Mouse (Mus musculus): ENCODE data around the gene Cers6. TPM values are rescaled to one million over a fixed set of nuclear protein-coding genes. Genes with fewer than 3 reads are reported as not detected.

Gene Cers6
- polyA plus RNA-seq, 1 experiment = 78.2 TPM

DNA sequence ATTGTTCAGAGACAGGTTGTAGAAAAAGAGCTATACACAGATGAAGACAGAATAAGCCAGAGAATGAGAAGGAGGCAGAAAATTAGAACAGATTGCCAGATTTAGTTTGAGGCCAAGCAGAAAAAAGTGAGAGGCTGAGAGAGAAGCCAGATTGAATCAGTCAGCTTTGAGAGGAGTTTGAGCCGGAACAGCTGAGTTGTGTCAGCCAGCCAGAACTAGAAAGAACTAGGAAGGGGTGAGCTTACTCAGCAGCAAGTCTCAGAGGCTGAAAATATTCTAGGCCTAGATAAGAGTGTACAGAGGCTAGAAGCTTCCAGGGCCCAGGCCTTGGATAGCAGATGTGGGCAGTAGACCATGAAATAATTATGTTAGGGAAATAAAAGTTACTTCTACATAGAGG lies 135.0 kb downstream of the Cers6 start:
- H3K27ac ChIP-seq (ENCODE audit: insufficient read depth, low read length) = no peak overlapping the region
- no peaks in the 10 kb centered on the region for H3K4me1 ChIP-seq (ENCODE audit: control insufficient read depth, insufficient read depth, low read length)
- TF ChIP-seq CTCF (IDR thresholded peaks at IDR 0.05; ENCODE audit: borderline replicate concordance, insufficient read depth, low read length) (no peak), POLR2A (IDR thresholded peaks at IDR 0.05; ENCODE audit: low read depth, low read length) (no peak)
- no peak overlapping the region for H3K4me3 ChIP-seq (ENCODE audit: insufficient read depth, low read length)

GRCm38 (mm10) chr2:69004001-69004400 lies 142.8 kb downstream of the Cers6 start:
- H3K4me3 ChIP-seq (ENCODE audit: insufficient read depth, low read length) = no peak overlapping the region
- TF ChIP-seq CTCF (IDR thresholded peaks at IDR 0.05; ENCODE audit: borderline replicate concordance, insufficient read depth, low read length) = no peak
- no peak for TF ChIP-seq POLR2A (IDR thresholded peaks at IDR 0.05; ENCODE audit: low read depth, low read length)
- H3K27ac ChIP-seq (ENCODE audit: insufficient read depth, low read length) = no peak overlapping the region
- peaks cover 2% of the 10 kb centered on the region; the same call in 1 of the 2 replicates for H3K4me1 ChIP-seq (ENCODE audit: control insufficient read depth, insufficient read depth, low read length)

- TF ChIP-seq POLR2A (IDR thresholded peaks at IDR 0.05; ENCODE audit: low read depth, low read length) (no peak), CTCF (IDR thresholded peaks at IDR 0.05; ENCODE audit: borderline replicate concordance, insufficient read depth, low read length) (no peak)
- Histone ChIP-seq H3K4me1 (ENCODE audit: control insufficient read depth, insufficient read depth, low read length) (peaks cover 9% of the 10 kb centered on the region), H3K4me3 (ENCODE audit: insufficient read depth, low read length) (no peak overlapping the region), H3K27ac (ENCODE audit: insufficient read depth, low read length) (no peak overlapping the region)
These were observed 150.2 kb downstream of the Cers6 start for GRCm38 (mm10) chr2:69011392-69011791.

- H3K4me1 ChIP-seq (ENCODE audit: control insufficient read depth, insufficient read depth, low read length) = peaks cover 9% of the 10 kb centered on the region
These were observed 150.6 kb downstream of the Cers6 start for GRCm38 (mm10) chr2:69011860-69012259.

DNA sequence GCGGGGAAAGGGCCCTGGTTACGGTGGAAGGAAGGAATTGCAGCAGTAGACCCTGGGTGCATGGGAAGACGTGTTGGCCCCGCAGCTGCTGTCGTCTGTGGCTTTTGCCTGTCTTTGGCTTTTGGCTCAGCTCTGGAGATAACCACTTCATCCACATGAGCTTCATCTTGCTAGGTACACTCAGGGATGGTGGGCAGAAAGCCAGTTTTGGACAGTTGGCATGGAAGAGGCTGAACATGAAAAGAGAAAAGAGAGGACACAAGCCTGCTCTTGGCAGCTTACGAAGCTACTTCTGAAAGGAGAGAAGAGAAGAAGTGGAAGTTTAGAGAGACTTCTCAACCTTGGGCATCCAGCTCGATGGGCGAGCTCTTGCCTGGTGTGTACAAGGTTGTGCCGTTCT lies 153.0 kb downstream of the Cers6 start:
- TF ChIP-seq POLR2A (IDR thresholded peaks at IDR 0.05; ENCODE audit: low read depth, low read length) = no peak
- no peak for TF ChIP-seq CTCF (IDR thresholded peaks at IDR 0.05; ENCODE audit: borderline replicate concordance, insufficient read depth, low read length)
- no peak overlapping the region for H3K27ac ChIP-seq (ENCODE audit: insufficient read depth, low read length)

More at GRCm38 (mm10) chr2:69011860-69012259, 150.6 kb downstream of the Cers6 start:
- TF ChIP-seq CTCF (IDR thresholded peaks at IDR 0.05; ENCODE audit: borderline replicate concordance, insufficient read depth, low read length) = no peak
- H3K27ac ChIP-seq (ENCODE audit: insufficient read depth, low read length) = no peak overlapping the region
- no peak overlapping the region for H3K4me3 ChIP-seq (ENCODE audit: insufficient read depth, low read length)

DNA sequence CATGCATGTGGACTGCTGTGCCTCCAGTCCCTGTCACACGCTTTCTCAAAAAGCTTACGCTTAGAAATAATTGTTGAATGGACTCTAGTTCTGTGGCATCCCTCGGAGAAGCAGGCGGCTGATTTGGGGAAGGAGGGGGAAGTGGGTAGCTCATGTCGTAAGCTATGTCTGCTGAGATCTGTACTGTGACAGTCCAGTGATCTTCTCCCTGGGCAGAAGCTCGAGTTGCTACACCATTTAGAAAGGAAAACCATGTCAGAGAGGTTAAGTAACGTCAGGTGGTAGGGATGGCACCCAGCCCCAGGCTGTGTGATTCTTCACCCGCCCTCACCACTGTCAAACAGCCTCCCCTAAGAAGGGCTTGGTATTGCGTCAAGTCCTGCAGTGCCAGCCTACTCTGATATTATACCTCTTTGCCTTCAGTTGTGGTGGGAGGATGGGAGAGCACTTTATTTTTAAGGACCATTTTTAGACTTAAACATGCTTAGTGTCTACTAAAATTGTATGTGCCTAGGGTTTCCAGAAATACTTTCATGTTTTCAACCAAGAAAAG lies 154.0 kb downstream of the Cers6 start:
- TF ChIP-seq POLR2A (IDR thresholded peaks at IDR 0.05; ENCODE audit: low read depth, low read length) (no peak), CTCF (IDR thresholded peaks at IDR 0.05; ENCODE audit: borderline replicate concordance, insufficient read depth, low read length) (no peak)
- no peak overlapping the region for H3K4me3 ChIP-seq (ENCODE audit: insufficient read depth, low read length)

More for the DNA sequence above, 153.0 kb downstream of the Cers6 start:
- peaks cover 9% of the 10 kb centered on the region for H3K4me1 ChIP-seq (ENCODE audit: control insufficient read depth, insufficient read depth, low read length)
- no peak overlapping the region for H3K4me3 ChIP-seq (ENCODE audit: insufficient read depth, low read length)

GRCm38 (mm10) chr2:69015822-69016221 lies 154.6 kb downstream of the Cers6 start:
- H3K4me3 ChIP-seq (ENCODE audit: insufficient read depth, low read length) = no peak overlapping the region
- TF ChIP-seq CTCF (IDR thresholded peaks at IDR 0.05; ENCODE audit: borderline replicate concordance, insufficient read depth, low read length) = no peak
- no peak for TF ChIP-seq POLR2A (IDR thresholded peaks at IDR 0.05; ENCODE audit: low read depth, low read length)
- H3K27ac ChIP-seq (ENCODE audit: insufficient read depth, low read length) = no peak overlapping the region
- peaks cover 5% of the 10 kb centered on the region for H3K4me1 ChIP-seq (ENCODE audit: control insufficient read depth, insufficient read depth, low read length)

More for the DNA sequence above, 154.0 kb downstream of the Cers6 start:
- Histone ChIP-seq H3K27ac (ENCODE audit: insufficient read depth, low read length) (no peak overlapping the region), H3K4me1 (ENCODE audit: control insufficient read depth, insufficient read depth, low read length) (peaks cover 10% of the 10 kb centered on the region)

DNA sequence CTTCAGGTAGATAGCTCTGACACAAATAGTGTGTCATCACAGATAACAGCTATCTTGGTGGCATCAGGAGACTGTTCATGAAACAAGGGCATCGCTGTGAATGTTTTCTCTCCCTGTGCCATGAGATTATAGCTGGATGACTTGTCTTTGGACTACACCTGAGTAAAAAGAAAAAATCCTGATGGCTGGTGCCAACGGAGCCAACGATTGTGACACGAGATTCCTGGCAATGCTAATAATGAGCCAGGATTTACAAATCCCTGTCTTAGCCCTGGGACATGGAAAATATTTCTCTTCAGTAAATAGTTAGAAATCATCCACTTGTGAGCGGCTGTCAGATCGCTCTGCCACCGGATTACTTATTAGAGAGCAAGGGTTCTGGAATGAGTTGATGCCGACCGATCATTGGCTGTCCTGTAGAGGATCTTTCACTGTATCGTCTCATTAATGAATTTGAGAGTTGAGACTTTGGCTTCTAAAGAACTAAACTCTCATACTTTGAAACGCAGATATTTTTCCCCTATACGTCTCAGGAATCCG lies 157.9 kb downstream of the Cers6 start:
- no peak overlapping the region for H3K27ac ChIP-seq (ENCODE audit: insufficient read depth, low read length)
- H3K4me3 ChIP-seq (ENCODE audit: insufficient read depth, low read length) = no peak overlapping the region
- H3K4me1 ChIP-seq (ENCODE audit: control insufficient read depth, insufficient read depth, low read length) = peaks cover 6% of the 10 kb centered on the region
- no peak for TF ChIP-seq POLR2A (IDR thresholded peaks at IDR 0.05; ENCODE audit: low read depth, low read length)
- TF ChIP-seq CTCF (IDR thresholded peaks at IDR 0.05; ENCODE audit: borderline replicate concordance, insufficient read depth, low read length) = no peak

DNA sequence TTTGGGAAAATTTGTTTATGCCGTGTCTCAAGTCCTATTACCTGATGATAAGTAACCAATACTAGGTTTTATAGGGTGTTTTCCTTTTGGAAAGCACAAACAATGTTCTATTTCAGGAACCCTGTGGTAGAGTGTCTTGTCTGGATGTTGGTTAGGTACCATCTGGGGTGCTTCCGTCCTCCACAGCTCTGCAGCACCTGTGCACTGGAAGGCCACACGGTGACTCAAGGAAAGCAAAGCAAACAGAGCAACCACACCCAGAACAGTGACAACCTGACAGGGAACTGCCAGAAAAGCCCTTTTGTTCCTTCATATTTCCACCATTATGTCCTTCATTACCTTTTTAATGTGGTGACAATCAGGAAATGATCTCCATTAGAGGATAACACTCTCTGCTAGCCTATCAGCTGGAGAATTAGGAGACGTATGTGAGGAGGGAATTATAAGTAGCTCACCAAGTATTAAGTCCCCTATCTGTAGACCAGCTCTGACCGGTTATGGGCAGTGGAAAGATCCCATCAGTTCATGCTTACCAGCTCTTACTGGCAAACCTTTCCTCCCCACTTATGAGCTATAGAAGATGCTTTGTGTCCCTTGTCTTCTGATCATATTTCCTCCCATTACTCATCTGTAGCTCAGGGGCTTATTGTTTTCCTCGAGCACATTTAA lies 158.7 kb downstream of the Cers6 start:
- Histone ChIP-seq H3K4me3 (ENCODE audit: insufficient read depth, low read length) (no peak overlapping the region), H3K27ac (ENCODE audit: insufficient read depth, low read length) (no peak overlapping the region), H3K4me1 (ENCODE audit: control insufficient read depth, insufficient read depth, low read length) (peaks cover 6% of the 10 kb centered on the region)
- TF ChIP-seq POLR2A (IDR thresholded peaks at IDR 0.05; ENCODE audit: low read depth, low read length) (no peak), CTCF (IDR thresholded peaks at IDR 0.05; ENCODE audit: borderline replicate concordance, insufficient read depth, low read length) (no peak)

GRCm38 (mm10) chr2:69020636-69021310 lies 159.5 kb downstream of the Cers6 start:
- H3K4me1 ChIP-seq (ENCODE audit: control insufficient read depth, insufficient read depth, low read length) = peaks cover 6% of the 10 kb centered on the region
- no peak overlapping the region for H3K4me3 ChIP-seq (ENCODE audit: insufficient read depth, low read length)
- no peak overlapping the region for H3K27ac ChIP-seq (ENCODE audit: insufficient read depth, low read length)
- no peak for TF ChIP-seq POLR2A (IDR thresholded peaks at IDR 0.05; ENCODE audit: low read depth, low read length)
- no peak for TF ChIP-seq CTCF (IDR thresholded peaks at IDR 0.05; ENCODE audit: borderline replicate concordance, insufficient read depth, low read length)
